Mouse (Mus musculus) small intestine, adult 2 months (tissue): ENCODE data around the gene Rapgef4.

Experiments
- CTCF ChIP-seq: fragments of 200-500 bp; IDR thresholded peaks from 2 replicates; pipeline ENCODE4 v1.5.1; 2012; ENCODE audit warnings: low read depth, mild to moderate bottlenecking, control low read depth, inconsistent platforms, low read length, moderate library complexity, mixed read lengths; ENCODE audit not compliant: insufficient replicate concordance, insufficient read length; ENCODE audit errors: extremely low read depth
- POLR2A ChIP-seq: fragments of 200-500 bp; IDR thresholded peaks from 2 replicates; pipeline ENCODE4 v1.6.1; 2012; ENCODE audit warnings: low read depth, mild to moderate bottlenecking, control low read depth, inconsistent platforms, low read length, moderate library complexity

DNA sequence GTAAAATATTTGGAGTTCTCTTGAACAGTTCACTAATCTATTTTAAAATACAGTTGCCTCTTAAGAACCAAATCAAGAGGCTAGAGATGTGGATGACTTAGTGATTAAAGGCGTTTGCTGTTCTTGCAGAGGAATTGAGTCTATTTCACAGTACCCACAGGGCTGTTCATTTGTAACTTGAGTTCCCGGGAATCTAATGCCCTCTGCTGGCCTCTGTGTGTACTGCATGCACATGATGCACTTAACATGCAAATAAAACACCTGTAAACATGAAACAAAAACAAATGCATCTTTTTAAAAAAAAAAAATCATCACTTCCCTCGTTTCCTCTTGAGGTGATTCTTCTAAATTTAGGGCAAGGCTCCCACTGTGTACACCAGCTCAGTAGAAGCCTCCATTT is 238.9 kb downstream of the Rapgef4 start:
- TF ChIP-seq CTCF (no peak), POLR2A (no peak)
